Mouse (Mus musculus) bone marrow macrophage, adult 2 months (primary cell): Measurements from ENCODE around the gene Stk32c. TPM values are rescaled to one million over a fixed set of nuclear protein-coding genes. Genes with fewer than 3 reads are reported as not detected.

ENCODE experiments used
- H3K27ac ChIP-seq: 2 replicates; pipeline ENCODE4 v1.5.1; 2012; ENCODE audit warnings: low read depth, low read length; ENCODE audit not compliant: insufficient read depth
- H3K4me1 ChIP-seq: 2 replicates; pipeline ENCODE4 v1.6.1; 2012; ENCODE audit warnings: low read length; ENCODE audit not compliant: control insufficient read depth, insufficient read depth
- H3K4me3 ChIP-seq: 2 replicates; pipeline ENCODE4 v1.5.1; 2012; ENCODE audit warnings: mild to moderate bottlenecking, low read length, moderate library complexity; ENCODE audit not compliant: insufficient read depth
- CTCF ChIP-seq: IDR thresholded peaks from 2 replicates; pipeline ENCODE4 v1.5.1; 2012; ENCODE audit warnings: low read depth, mild to moderate bottlenecking, low read length, moderate library complexity
- POLR2A ChIP-seq: IDR thresholded peaks from 2 replicates; pipeline ENCODE4 v1.6.1; 2012; ENCODE audit warnings: mild to moderate bottlenecking, low read depth, low read length, borderline replicate concordance
- polyA plus RNA-seq: library from polyadenylated mRNA; stranded (reverse); fragments of >200 nt; gene quantifications from 2 replicates; pipeline ENCODE4 v1.2.4, GENCODE M21; 2012; ENCODE audit not compliant: missing spikeins, insufficient read depth, insufficient read length

Gene Stk32c
- polyA plus RNA-seq, 1 experiment, result not detected

- Histone ChIP-seq H3K27ac (no peak overlapping the region), H3K4me1 (peaks cover 49% of the 10 kb centered on the region), H3K4me3 (no peak overlapping the region)
- TF ChIP-seq CTCF, result no peak
Observed at GRCm38 (mm10) chr7:139229837-139230236, 16.7 kb upstream of the Stk32c start.

DNA sequence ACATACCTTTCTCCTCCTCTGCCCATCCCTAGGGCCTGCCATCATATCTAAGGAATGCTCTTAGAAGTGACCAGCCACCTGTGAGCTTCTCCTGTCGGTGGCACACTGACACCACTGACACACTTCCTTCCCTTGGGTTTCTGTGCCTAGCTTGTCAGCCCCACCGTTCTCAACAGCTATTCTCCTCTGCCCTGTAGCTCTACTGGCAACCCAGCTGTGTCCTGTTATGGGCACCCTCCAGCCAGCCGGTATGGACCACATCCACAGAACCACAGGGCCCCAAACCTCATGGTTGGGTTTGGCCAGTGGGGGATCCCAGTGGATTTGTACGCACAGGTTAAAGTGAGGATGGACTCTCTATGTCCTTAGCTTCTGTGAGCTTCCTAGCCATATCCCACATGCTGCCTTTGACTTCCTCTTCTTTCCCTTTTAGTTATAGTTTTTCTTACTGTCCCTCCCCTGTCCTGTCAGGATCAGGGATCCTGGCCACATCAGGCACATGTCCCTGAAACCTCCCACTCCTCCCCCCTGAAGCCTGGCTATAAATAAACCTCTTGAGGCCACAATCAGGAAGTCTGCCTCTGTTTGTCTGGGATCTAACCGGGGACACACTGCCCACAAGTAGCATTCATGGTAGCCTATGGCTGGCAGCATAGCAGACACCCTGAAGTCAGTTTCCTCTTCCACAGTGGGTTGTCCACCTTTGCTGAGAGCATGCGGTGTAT lies 15.5 kb upstream of the Stk32c start:
- H3K27ac ChIP-seq, result peak overlapping the region; percentile 80
- no peak overlapping the region for H3K4me3 ChIP-seq
- peaks cover 57% of the 10 kb centered on the region for H3K4me1 ChIP-seq
- TF ChIP-seq CTCF (no peak), POLR2A (no peak)

DNA sequence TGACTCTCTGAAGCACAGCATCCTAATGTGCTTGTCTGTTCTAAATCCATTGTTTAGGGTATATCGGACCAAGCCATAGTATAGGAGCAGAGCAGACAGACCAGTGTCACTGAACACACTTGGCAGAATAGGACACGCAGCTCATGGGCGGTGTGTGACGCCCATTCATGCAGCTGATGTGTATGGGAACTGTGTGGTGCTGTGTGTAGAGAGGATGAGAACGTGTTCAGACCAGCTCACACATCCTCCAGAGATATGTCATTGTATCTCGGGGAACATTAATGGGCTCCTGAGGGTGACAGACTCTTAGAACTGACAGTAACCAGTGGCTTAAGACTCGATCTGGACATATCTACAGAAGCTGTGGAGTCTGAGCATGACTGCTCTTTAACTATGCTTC lies 13.3 kb upstream of the Stk32c start:
- TF ChIP-seq CTCF, result no peak
- no peak for TF ChIP-seq POLR2A
- H3K4me1 ChIP-seq, result peaks cover 79% of the 10 kb centered on the region

DNA sequence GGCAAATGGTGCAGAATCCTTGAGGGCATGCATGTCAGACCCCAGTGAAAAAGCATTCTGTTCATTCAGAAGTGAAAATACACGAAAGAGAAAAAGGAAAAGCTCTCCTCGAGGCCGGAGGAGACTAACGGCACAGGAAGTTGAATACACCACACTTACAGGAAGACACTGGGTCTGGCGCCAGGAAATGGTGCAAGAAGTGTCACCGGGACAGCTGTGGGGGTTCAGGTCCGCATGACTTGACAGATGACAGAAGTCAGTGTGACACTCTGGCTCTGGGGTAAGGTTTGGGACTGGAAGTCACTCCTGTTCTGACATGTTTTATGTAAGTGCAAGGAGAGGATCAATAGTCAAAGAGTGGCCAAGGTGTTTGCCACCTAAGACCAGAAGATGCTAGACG lies 11.6 kb upstream of the Stk32c start:
- TF ChIP-seq POLR2A, result no peak
- TF ChIP-seq CTCF, result no peak
- Histone ChIP-seq H3K4me1 (peaks cover 85% of the 10 kb centered on the region), H3K27ac (peak overlapping the region; percentile 78), H3K4me3 (no peak overlapping the region)

More for the DNA sequence above, 13.3 kb upstream of the Stk32c start:
- H3K27ac ChIP-seq, result no peak overlapping the region
- no peak overlapping the region for H3K4me3 ChIP-seq

GRCm38 (mm10) chr7:139224070-139224469 lies 11.0 kb upstream of the Stk32c start:
- H3K4me3 ChIP-seq, result no peak overlapping the region
- H3K4me1 ChIP-seq, result peaks cover 85% of the 10 kb centered on the region
- peak overlapping the region; percentile 78 for H3K27ac ChIP-seq
- TF ChIP-seq CTCF (no peak), POLR2A (no peak)

- Histone ChIP-seq H3K4me3 (no peak overlapping the region), H3K4me1 (peaks cover 78% of the 10 kb centered on the region), H3K27ac (no peak overlapping the region)
- no peak for TF ChIP-seq CTCF
- TF ChIP-seq POLR2A, result no peak
Observed at GRCm38 (mm10) chr7:139222341-139222740, 9.2 kb upstream of the Stk32c start.

DNA sequence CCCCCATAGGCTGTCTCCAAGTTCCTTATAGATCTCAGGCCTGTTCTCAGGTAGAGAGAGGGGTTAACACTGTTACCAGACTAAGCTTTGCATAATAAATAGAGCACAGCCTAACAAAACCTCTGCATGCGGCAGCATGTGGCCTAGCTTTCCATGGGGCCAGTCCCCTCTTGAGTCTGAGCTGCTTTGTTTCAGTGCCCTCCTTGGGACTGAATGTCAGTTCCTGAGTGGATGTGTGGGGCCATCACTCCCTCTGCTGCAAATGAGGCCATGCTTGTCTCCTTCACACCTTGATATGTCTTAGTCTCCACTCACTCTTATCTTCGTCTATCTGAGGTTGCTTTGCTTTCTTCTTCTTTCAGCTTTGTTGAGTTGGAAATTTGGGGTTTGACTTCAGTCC lies 8.7 kb upstream of the Stk32c start:
- Histone ChIP-seq H3K4me3 (no peak overlapping the region), H3K27ac (no peak overlapping the region), H3K4me1 (peaks cover 78% of the 10 kb centered on the region)
- no peak for TF ChIP-seq POLR2A
- TF ChIP-seq CTCF, result no peak

DNA sequence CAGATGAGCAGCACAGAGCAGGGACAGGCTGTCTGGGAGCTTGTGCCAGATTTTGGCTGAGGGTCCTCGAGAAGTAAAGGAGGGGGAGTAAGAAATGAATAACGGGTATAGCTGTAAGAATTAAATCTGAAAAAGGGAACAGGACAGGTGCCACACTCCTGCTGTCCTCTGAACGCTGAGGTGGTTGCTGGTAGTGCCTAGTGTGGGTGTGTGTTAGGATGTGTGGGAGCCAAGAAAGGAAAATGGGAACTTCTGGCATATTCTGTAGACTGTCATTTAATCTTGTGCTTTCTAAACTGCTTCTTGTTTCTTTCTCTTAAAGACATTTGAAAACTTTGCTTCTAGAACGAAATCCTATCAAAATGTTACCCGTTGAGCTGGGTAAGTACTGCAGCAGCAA lies 8.0 kb upstream of the Stk32c start:
- peak overlapping the region; percentile 76 for H3K27ac ChIP-seq
- no peak overlapping the region for H3K4me3 ChIP-seq
- no peak for TF ChIP-seq CTCF
- TF ChIP-seq POLR2A, result no peak
- peaks cover 76% of the 10 kb centered on the region for H3K4me1 ChIP-seq

GRCm38 (mm10) chr7:139220303-139220702 lies 7.2 kb upstream of the Stk32c start:
- TF ChIP-seq CTCF (no peak), POLR2A (no peak)
- peaks cover 68% of the 10 kb centered on the region for H3K4me1 ChIP-seq

GRCm38 (mm10) chr7:139219486-139219885 lies 6.4 kb upstream of the Stk32c start:
- no peak overlapping the region for H3K4me3 ChIP-seq
- H3K4me1 ChIP-seq, result peaks cover 60% of the 10 kb centered on the region
- TF ChIP-seq POLR2A (no peak), CTCF (no peak)
- H3K27ac ChIP-seq, result peak overlapping the region; percentile 88

More at GRCm38 (mm10) chr7:139220303-139220702, 7.2 kb upstream of the Stk32c start:
- Histone ChIP-seq H3K27ac (peak overlapping the region; percentile 88), H3K4me3 (no peak overlapping the region)
